Mouse (Mus musculus) mesoderm, embryonic 11.5 days (tissue): ENCODE results near the gene 1700025B11Rik.
"Not testable (repeated sequence)": the region's sequence is repeated elsewhere in the genome, so short reads cannot be mapped to it uniquely, and the experiment has no call there.

Experiments used
- DNase-seq: peaks from one replicate; pipeline ENCODE4 v3.0.0-alpha.2; 2012; ENCODE audit warnings: low read depth, low spot score

Gene 1700025B11Rik

GRCm38 (mm10) chr15:77561792-77562191 is at the start of gene 1700025B11Rik:
1700025B11Rik (minus strand) TSS chr15:77561892.
- no peak for DNase-seq

GRCm38 (mm10) chr15:77606069-77606468 is 44.4 kb upstream of the 1700025B11Rik start:
- no peak for DNase-seq

- DNase-seq = no peak
Observed at GRCm38 (mm10) chr15:77598958-77599357, 37.3 kb upstream of the 1700025B11Rik start, which contains the start of gene Gm36245. Gm36245 (plus strand) TSS chr15:77599258.

- no peak for DNase-seq
Observed at GRCm38 (mm10) chr15:77598429-77598828, 36.7 kb upstream of the 1700025B11Rik start.

GRCm38 (mm10) chr15:77595961-77596360 is 34.3 kb upstream of the 1700025B11Rik start, which contains the start of gene Apol10b:
Apol10b (minus strand) TSS chr15:77596125.
- no peak for DNase-seq

- DNase-seq = no peak
Observed at GRCm38 (mm10) chr15:77593557-77593956, 31.9 kb upstream of the 1700025B11Rik start.

GRCm38 (mm10) chr15:77590881-77591280 is 29.2 kb upstream of the 1700025B11Rik start:
- DNase-seq = no peak

GRCm38 (mm10) chr15:77588981-77589380 is 27.3 kb upstream of the 1700025B11Rik start:
- no peak for DNase-seq

GRCm38 (mm10) chr15:77587026-77587425 is 25.3 kb upstream of the 1700025B11Rik start:
- no peak for DNase-seq

GRCm38 (mm10) chr15:77581681-77582080 is 20.0 kb upstream of the 1700025B11Rik start:
- DNase-seq = no peak

GRCm38 (mm10) chr15:77579311-77579710 is 17.6 kb upstream of the 1700025B11Rik start:
- no peak for DNase-seq

GRCm38 (mm10) chr15:77578801-77579200 is 17.1 kb upstream of the 1700025B11Rik start:
- no peak for DNase-seq

GRCm38 (mm10) chr15:77563219-77563618 is 1.5 kb upstream of the 1700025B11Rik start:
- no peak for DNase-seq

GRCm38 (mm10) chr15:77539221-77539620 is 22.5 kb downstream of the 1700025B11Rik start:
- DNase-seq = not testable (repeated sequence)

- DNase-seq = no peak
Observed at GRCm38 (mm10) chr15:77533216-77533615, 28.5 kb downstream of the 1700025B11Rik start, which contains the start of gene Apol7c. Apol7c (minus strand) TSS chr15:77533316.

GRCm38 (mm10) chr15:77523186-77523843 is 38.4 kb downstream of the 1700025B11Rik start:
- not testable (repeated sequence) for DNase-seq

GRCm38 (mm10) chr15:77520596-77520995 is 41.1 kb downstream of the 1700025B11Rik start:
- not testable (repeated sequence) for DNase-seq
